Mouse (Mus musculus) adrenal gland, postnatal 25 days (tissue): ENCODE data around the gene Sec61a2. TPM values are rescaled to one million over a fixed set of nuclear protein-coding genes. Genes with fewer than 3 reads are reported as not detected.

Experiments used
- DNase-seq: peaks from one replicate; pipeline ENCODE4 v3.0.0; 2021; ENCODE audit warnings: mixed read lengths
- total RNA-seq: library from RNA; stranded (reverse); gene quantifications from 2 replicates; pipeline ENCODE4 v1.2.3, GENCODE M21; 2021

Gene Sec61a2
- total RNA-seq, 1 experiment from 2014 or later = 55.9 TPM

- DNase-seq = no peak
Measured at GRCm38 (mm10) chr2:5888865-5889264, 6.4 kb downstream of the Sec61a2 start.

- no peak for DNase-seq
Measured at GRCm38 (mm10) chr2:5877446-5877845, 17.8 kb downstream of the Sec61a2 start.

DNA sequence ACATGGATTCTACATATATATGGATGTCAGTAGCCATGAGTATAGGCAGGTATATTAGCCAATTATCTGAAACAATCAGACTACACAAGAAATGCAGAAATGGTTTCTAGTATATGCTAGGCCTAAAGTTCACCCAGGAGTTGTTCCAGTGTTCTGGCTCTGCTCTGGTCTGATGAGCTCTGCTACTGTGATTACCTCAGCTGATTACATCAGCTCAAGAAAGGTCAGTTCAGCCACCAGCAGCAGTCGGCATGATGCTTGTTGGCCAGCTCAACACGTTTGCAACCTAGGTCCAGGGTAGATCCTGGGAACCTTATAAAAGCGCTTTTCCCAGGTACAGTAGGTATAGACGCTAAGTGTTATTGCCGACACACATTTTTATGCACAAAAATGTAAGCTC lies 25.5 kb downstream of the Sec61a2 start:
- DNase-seq = no peak

DNA sequence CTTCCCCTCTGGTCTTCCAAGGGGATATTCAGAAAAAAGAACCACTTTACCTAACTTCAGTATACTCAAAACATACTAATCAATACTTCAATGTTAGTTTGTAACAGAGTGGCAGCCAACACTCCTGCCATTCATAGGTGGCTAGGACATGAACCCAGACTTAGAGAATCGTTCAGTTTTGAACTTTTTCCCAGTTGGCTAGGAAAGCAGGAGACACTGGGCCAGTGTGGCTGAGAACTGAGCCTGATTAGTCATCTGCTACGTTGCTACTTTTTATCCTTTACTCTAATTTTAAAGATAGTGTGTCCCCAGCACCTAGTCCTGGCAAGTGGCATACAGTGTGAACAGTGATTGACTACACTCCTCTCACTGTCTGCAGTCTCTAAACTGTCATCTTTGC lies 27.6 kb downstream of the Sec61a2 start:
- no peak for DNase-seq

DNA sequence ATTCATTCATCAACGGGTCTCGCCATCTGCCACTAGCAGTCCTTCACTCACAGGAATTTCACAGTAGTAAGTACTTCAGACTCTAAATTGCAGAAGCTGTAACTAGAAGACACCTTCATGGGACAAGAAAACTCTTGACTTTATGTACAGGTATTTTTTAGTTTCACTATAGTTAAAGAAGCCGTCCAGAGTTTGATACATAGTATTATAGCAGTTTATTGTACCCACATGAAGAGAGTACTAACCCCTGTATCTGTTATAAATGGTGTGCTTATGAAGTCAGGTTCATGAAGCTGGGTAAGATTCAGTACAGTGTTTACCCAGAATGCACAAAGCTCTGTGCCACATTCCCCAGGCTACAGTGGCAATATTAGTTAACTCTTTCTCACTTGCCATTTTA lies 32.4 kb downstream of the Sec61a2 start, which contains the start of gene Gm13199:
Gm13199 (minus strand) TSS at position 101 of the 400 bp plus-strand sequence.
- DNase-seq = no peak

- DNase-seq = no peak
Measured at GRCm38 (mm10) chr2:5851866-5852265, 43.4 kb downstream of the Sec61a2 start.

GRCm38 (mm10) chr2:5851116-5851515 lies 44.1 kb downstream of the Sec61a2 start:
- DNase-seq = peak; percentile 41

DNA sequence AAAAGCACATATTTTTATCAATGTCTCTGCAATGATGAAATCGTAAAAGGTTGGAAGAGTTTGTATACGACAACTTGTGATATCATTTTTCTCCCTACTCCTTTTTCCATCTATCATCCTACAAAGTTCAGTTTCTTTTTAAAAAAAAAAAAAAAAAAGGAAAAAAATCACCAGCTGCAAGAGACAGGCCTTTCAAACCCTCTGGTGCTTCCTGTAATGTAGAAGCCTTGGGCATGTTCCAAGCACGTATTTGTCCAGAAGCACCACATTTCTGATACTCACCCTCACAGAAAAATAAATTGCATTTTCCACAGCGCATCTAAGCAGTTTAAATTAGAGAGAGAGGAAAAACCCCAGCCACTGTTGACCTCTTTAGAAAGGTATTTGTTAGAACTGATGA lies 49.4 kb downstream of the Sec61a2 start:
- DNase-seq = no peak

DNA sequence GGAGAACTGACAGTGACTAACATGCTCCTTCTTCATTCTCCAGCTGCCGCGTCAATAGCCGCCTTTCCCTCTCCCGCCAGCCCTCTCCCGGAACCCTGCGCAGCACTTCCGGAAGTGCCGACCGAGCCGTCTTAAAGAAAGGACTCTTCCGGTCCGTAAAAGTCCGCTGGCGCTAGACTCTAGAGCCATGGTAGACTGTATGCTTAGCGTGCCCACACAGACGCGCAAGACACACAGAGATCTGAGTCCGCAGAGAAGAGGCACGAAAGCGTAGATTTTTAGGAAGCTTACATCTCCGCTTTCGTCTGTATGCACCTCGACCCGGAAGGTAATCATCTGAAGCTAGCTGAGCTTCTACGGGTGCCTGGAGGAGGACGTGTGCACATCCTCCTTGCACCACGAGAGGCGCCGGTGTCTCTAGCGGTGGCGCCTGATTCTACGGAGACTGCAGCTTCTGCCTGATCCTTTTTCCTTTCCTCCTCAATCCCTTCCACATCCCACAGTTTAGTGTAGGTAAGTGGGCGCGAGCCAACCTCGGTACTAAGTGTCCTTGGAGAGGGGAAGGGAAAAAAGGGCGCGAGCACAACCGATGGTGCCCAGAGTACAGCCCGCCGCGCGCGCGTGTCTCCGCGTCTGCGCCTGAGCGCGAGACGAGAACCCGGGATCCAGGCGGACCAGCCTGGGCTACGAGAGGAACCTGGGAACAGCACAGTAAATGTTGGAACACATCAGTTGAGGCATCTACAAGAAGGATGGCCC lies 50.2 kb downstream of the Sec61a2 start, which contains the start of the genes Nudt5 and Cdc123:
Nudt5 (plus strand) TSS at position 147 of the 759 bp plus-strand sequence.
Cdc123 (minus strand) TSS at position 292 of the 759 bp plus-strand sequence.
- DNase-seq = peak; percentile 83

DNA sequence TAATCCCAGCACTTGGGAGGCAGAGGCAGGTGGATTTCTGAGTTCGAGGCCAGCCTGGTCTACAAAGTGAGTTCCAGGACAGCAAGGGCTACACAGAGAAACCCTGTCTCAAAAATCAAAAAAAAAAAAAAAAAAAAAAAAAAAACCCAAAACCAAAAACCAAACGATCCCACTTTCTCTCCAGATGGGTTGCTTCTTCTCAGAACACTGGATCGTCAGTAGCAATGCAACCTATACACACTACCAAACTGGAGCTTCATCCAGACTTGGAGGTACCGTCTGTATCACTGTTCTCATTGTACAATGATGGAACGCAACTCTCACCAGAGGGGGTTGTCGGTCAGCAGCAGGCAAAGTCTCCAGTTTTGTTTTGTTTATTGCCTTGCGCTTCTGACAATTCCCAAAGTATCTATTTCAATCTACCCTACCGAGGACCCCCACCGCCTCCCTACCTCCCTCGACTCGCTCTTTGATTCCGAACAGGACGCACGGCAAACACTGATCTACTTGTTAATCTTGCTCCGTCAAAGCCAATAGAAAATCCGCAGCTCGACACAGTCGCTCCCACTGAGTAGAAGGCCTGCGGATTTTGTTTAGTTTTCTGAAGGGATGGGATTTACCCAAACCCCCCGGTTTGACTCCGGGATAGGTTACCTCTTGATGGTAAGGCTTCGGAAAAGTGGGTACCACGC lies 50.9 kb downstream of the Sec61a2 start:
- DNase-seq = no peak

DNA sequence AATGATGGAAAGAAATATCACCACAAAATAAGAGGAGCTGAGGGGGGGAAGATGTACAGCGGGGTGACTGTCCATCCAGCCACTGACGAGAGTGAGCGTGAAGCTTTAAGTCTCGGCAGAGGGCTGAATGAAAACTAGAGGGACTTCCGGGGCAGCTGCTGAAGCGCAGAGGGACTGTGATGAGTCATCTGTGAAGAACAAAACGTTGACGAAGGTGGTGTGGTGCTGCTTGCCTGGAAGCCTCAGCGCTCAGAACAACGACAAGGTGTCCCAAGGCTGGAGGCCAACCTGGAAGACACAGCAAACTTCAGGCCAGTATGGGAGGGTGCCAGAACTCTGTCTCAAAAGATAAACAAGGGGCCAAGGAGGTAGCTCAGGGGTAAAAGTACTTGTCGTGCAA lies 54.4 kb downstream of the Sec61a2 start:
- DNase-seq = no peak

- no peak for DNase-seq
Measured at GRCm38 (mm10) chr2:5825265-5825913, 69.8 kb downstream of the Sec61a2 start.

DNA sequence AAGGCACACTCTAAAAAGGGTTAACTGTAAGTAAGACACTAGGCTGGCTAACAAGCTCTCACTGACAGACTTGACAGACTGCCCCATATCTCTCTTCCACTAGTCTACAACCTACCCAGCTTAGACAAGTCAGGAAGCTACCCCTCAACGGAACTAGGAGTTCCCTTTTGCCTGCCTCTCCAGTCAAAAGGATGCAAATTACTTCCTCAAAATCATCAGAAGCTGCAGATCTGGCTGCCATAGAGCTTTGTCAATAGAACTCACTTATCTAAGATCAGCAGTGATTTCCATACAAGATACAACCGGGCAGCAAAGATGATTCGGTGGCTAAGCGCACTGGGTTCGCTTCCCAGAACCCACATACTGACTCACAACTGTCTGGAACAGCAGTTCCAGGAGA lies 70.5 kb downstream of the Sec61a2 start:
- no peak for DNase-seq

GRCm38 (mm10) chr2:5824213-5824612 lies 71.0 kb downstream of the Sec61a2 start:
- no peak for DNase-seq

DNA sequence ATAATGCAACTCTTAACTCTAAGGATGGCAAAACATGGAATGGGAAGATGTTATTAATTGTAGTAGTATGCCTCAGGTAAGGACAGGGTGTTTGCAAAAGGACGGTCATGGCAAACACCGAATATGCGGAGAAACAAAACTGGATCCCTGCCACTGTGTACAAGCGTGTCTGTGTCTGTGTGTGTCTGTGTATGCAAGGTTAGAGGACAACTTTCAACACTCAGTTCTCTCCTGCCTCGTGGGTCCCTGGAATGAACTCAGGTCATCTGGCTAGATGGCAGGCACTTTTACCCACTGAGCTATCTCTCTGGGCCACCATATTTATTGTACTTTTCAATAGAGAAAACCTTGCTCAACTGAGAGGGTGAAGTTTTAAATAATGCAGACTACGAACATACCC lies 72.8 kb downstream of the Sec61a2 start:
- no peak for DNase-seq

DNA sequence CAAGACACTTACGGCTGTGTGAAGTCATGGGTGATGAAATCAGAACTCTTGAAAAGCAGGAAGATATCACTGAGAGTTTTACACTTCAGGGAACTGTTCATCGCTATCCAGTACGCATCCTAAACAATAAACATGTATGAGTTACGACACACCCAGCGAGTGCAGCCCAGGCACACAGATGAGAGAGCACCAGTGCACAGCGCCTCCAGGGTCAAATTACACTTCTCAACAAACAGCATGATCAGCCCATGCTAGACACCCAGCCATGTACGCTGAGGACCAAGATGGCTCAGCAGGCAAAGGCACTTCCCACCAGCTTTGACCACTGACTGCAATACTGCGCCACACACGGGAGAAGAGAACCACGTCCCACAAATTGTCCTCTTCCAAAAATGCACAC lies 74.0 kb downstream of the Sec61a2 start:
- no peak for DNase-seq

Other genes starting within 250 kb of the Sec61a2 start
- gene Camk1d, start 180.9 kb downstream of the Sec61a2 start, total RNA-seq = 4.9 and 7.4 TPM in 2 replicates
- 41.9 and 43.2 TPM in 2 replicates for gene Nudt5, start 50.4 kb downstream of the Sec61a2 start, total RNA-seq
- gene Cdc123, start 50.3 kb downstream of the Sec61a2 start, total RNA-seq = 129 and 133 TPM in 2 replicates
- gene Gm13199, start 32.5 kb downstream of the Sec61a2 start, total RNA-seq = 0.85 TPM in 1 of 2 replicates, not detected in the other
- gene Dhtkd1, start 47.4 kb upstream of the Sec61a2 start, total RNA-seq = 15.7 and 16.8 TPM in 2 replicates
- gene Upf2, start 56.0 kb upstream of the Sec61a2 start, total RNA-seq = 28.6 and 30.2 TPM in 2 replicates
- 11.7 and 13.4 TPM in 2 replicates for gene Proser2, start 234.8 kb upstream of the Sec61a2 start, total RNA-seq